Mouse (Mus musculus): ENCODE results near the gene Anxa6. TPM values are rescaled to one million over a fixed set of nuclear protein-coding genes. Genes with fewer than 3 reads are reported as not detected.

Anxa6 gene
- 422 and 428 TPM in 2 replicates for polyA plus RNA-seq (2015; fragmentation: Nextera tagmentation; extraction: Ambion mirVana)

- Histone ChIP-seq H3K4me2 (peak within 1 kb of the TSS; percentile 83), H3K36me3 (no peaks in the 10 kb centered on the region), H3K4me1 (peaks cover 39% of the 10 kb centered on the region), H3K9ac (peak within 1 kb of the TSS; percentile 60), H3K27me3 (no peaks in the 10 kb centered on the region), H3K27ac (peak within 1 kb of the TSS; percentile 98), H3K9me3 (no peaks in the 10 kb centered on the region), H3K4me3 (peak within 1 kb of the TSS; percentile 73)
- ATAC-seq (ENCODE audit: borderline replicate concordance, extremely low read depth, low FRiP score, low TSS enrichment), result peak; percentile 90
- WGBS, result under 1% methylated on average over 41 of the region's 41 CpGs
Observed at GRCm38 (mm10) chr11:55033040-55033660, at the start of gene Anxa6. Gene Anxa6, minus strand, starts transcription at chr11:55033445.

DNA sequence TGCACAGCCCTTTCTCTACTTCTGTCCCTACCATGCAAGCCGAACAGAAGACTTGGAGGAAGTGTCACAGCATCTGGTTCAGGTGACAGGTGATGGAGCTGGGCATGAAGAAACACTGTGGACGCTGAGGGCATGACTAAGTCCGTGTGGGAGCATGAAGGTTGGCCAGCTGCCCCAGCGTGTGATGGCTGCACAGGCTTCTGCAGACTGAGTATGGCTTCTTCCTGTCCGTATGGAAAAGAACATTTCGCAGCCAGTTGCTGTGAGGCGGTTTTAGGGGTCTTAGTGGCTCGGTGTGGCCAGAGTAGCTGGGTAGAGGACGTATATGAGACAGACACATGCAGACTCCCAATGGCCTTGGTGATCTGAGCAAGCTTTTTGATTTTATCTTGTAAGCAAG is 48.0 kb upstream of the Anxa6 start:
- H3K27ac ChIP-seq, result no peak overlapping the region
- no peaks in the 10 kb centered on the region for H3K9me3 ChIP-seq
- H3K36me3 ChIP-seq, result no peaks in the 10 kb centered on the region
- H3K27me3 ChIP-seq, result no peaks in the 10 kb centered on the region
- ATAC-seq (ENCODE audit: borderline replicate concordance, extremely low read depth, low FRiP score, low TSS enrichment), result no peak
- peaks cover 12% of the 10 kb centered on the region for H3K4me1 ChIP-seq
- H3K9ac ChIP-seq, result no peak overlapping the region
- 85% methylated on average over 9 of the region's 9 CpGs for WGBS
- no peak overlapping the region for H3K4me2 ChIP-seq
- no peak overlapping the region for H3K4me3 ChIP-seq

GRCm38 (mm10) chr11:55079180-55079579 is 45.9 kb upstream of the Anxa6 start:
- Histone ChIP-seq H3K4me3 (no peak overlapping the region), H3K4me2 (no peak overlapping the region), H3K27ac (no peak overlapping the region), H3K27me3 (no peaks in the 10 kb centered on the region), H3K9me3 (no peaks in the 10 kb centered on the region), H3K4me1 (peaks cover 16% of the 10 kb centered on the region), H3K9ac (no peak overlapping the region), H3K36me3 (no peaks in the 10 kb centered on the region)
- ATAC-seq (ENCODE audit: borderline replicate concordance, extremely low read depth, low FRiP score, low TSS enrichment), result no peak
- WGBS, result 81% methylated on average over 4 of the region's 4 CpGs

GRCm38 (mm10) chr11:55078502-55078901 is 45.3 kb upstream of the Anxa6 start:
- H3K27me3 ChIP-seq, result no peaks in the 10 kb centered on the region
- no peak overlapping the region for H3K9ac ChIP-seq
- no peak for ATAC-seq (ENCODE audit: borderline replicate concordance, extremely low read depth, low FRiP score, low TSS enrichment)
- no peak overlapping the region for H3K27ac ChIP-seq
- WGBS, result 58% methylated on average over 3 of the region's 3 CpGs
- H3K4me3 ChIP-seq, result no peak overlapping the region
- peak overlapping the region; percentile 92; the same call in 1 of the 2 replicates for H3K4me2 ChIP-seq
- H3K4me1 ChIP-seq, result peaks cover 19% of the 10 kb centered on the region
- H3K36me3 ChIP-seq, result no peaks in the 10 kb centered on the region
- H3K9me3 ChIP-seq, result no peaks in the 10 kb centered on the region

DNA sequence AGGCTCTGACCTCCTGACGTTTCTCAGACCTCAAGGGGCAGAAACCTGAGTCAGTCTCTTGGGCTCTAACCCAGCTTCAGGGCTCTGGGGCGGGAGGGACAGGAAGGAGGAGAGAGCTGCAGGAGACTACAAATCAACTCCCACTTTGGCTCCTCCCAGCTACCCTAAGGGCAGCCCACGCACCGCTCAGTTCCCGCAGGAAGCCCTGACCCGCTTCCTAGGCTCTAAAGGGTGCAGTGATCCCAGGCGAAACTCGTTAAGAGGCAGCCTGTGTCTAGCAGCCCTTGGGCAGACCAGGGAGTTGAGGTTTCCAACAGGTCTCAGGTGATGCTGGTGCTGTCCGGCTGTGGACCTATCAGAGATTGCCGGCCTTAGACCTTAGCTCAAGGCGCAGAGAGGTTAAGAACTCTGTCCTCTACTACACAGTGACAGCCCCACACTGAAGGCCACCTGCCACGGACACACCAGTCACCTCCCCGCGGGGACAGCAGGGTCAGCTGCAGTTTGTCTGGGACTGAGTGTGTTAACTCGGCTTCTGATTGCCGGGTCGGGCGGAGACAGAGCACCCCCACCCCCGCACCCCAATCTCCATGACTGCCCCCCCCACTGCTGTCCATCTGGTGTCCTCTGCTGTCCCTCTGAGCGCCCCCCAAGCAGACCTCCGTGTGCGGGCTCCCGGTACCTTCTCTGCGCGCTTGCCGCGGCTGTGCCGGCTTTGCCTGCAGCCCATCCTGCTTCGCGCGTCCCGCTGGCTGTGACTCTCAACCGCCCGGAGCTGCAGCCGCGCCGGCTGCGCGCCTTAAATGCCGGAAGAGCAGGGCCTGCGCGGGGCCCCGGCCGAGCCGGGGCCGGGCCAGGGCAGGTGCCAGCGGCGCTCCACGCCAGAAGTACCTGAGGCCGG is 44.3 kb upstream of the Anxa6 start, which contains the start of gene Ccdc69:
Gene Ccdc69 (minus strand): TSS at position 801 of the 901 bp plus-strand sequence.
- H3K4me1 ChIP-seq, result peaks cover 20% of the 10 kb centered on the region
- WGBS, result under 1% methylated on average over 50 of the region's 50 CpGs
- H3K4me3 ChIP-seq, result peak within 1 kb of the TSS; percentile 46
- H3K9me3 ChIP-seq, result no peaks in the 10 kb centered on the region
- H3K9ac ChIP-seq, result peak within 1 kb of the TSS; percentile 43
- no peak within 1 kb of the TSS for H3K27ac ChIP-seq
- no peaks in the 10 kb centered on the region for H3K27me3 ChIP-seq
- no peaks in the 10 kb centered on the region for H3K36me3 ChIP-seq
- H3K4me2 ChIP-seq, result peak within 1 kb of the TSS; percentile 92
- ATAC-seq (ENCODE audit: borderline replicate concordance, extremely low read depth, low FRiP score, low TSS enrichment), result peak; percentile 60; the same call in 1 of the 2 replicates

GRCm38 (mm10) chr11:55076234-55076633 is 43.0 kb upstream of the Anxa6 start:
- Histone ChIP-seq H3K4me2 (no peak overlapping the region), H3K9me3 (no peaks in the 10 kb centered on the region), H3K4me1 (peaks cover 20% of the 10 kb centered on the region), H3K4me3 (no peak overlapping the region), H3K27me3 (no peaks in the 10 kb centered on the region), H3K36me3 (no peaks in the 10 kb centered on the region), H3K27ac (no peak overlapping the region), H3K9ac (no peak overlapping the region)
- 84% methylated on average over 5 of the region's 5 CpGs for WGBS
- no peak for ATAC-seq (ENCODE audit: borderline replicate concordance, extremely low read depth, low FRiP score, low TSS enrichment)

DNA sequence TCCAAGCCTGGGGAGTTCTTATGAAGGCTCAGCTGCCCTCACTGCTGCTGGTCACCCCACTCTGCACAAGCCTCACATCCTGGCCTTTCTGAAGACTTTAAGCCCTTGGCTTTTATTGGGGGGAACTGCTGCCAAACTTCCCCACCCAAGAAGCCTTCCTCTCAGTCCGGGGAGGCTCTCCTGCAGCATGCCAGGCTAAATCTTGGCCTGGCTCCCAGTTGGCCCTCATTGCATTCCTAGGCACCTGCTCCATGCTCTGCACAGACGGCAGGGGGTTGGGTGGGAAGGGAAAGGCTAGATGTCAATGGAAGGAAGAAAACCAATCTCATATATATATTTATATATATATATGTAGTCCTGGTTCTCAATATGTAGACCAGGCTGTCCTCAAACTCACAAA is 42.4 kb upstream of the Anxa6 start:
- 0 out of 2 replicates have a peak, but pooled peaks have one; percentile 9 for ATAC-seq (ENCODE audit: borderline replicate concordance, extremely low read depth, low FRiP score, low TSS enrichment)
- H3K4me3 ChIP-seq, result no peak overlapping the region
- peaks cover 20% of the 10 kb centered on the region for H3K4me1 ChIP-seq
- no peaks in the 10 kb centered on the region for H3K9me3 ChIP-seq
- 26% methylated on average over 2 of the region's 2 CpGs for WGBS
- H3K9ac ChIP-seq, result no peak overlapping the region
- no peak overlapping the region for H3K4me2 ChIP-seq
- H3K36me3 ChIP-seq, result no peaks in the 10 kb centered on the region
- H3K27ac ChIP-seq, result no peak overlapping the region
- H3K27me3 ChIP-seq, result no peaks in the 10 kb centered on the region

DNA sequence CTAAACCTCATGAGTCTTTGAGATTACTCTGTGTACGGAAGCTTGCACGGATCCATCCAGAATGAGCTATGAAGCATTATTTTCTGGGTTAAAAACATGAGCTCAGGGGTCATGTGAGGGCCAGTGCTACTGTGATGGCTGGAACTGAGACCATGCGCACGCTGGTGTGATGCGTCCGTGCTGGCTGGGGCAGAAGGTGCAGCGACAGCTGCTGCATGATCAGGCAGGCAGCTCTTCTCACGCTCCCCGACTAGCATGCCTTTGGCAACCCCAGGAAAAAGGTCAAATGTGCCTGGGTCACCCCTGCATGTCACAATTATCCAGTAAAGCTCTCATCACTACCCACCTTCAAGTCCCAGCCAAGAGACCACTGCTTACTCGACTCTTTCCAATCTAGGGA is 39.9 kb upstream of the Anxa6 start:
- no peak for ATAC-seq (ENCODE audit: borderline replicate concordance, extremely low read depth, low FRiP score, low TSS enrichment)
- Histone ChIP-seq H3K9me3 (no peaks in the 10 kb centered on the region), H3K4me3 (no peak overlapping the region), H3K9ac (no peak overlapping the region), H3K4me2 (no peak overlapping the region), H3K4me1 (peaks cover 20% of the 10 kb centered on the region), H3K27ac (no peak overlapping the region), H3K27me3 (no peaks in the 10 kb centered on the region), H3K36me3 (no peaks in the 10 kb centered on the region)
- WGBS, result 46% methylated on average over 10 of the region's 10 CpGs

DNA sequence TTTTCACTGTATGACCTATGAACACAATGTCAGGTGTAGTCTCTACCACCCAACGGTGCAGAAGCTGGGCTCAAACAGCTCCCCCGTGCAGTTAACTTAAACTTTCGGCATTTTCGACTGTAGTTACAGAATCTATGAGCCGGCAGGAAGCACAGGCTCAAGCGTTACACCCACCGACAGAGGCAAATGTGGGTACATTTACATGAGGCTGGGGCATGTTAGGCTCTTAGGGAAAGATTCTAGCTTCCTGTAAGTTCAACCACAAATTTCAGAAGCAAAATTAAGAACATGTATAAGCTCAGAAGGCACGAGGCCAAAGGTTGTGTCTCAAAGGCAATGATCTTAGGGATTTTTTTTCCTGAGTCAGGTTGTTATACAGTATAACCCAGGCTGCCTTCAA is 39.2 kb upstream of the Anxa6 start:
- peaks cover 13% of the 10 kb centered on the region for H3K4me1 ChIP-seq
- H3K4me3 ChIP-seq, result no peak overlapping the region

DNA sequence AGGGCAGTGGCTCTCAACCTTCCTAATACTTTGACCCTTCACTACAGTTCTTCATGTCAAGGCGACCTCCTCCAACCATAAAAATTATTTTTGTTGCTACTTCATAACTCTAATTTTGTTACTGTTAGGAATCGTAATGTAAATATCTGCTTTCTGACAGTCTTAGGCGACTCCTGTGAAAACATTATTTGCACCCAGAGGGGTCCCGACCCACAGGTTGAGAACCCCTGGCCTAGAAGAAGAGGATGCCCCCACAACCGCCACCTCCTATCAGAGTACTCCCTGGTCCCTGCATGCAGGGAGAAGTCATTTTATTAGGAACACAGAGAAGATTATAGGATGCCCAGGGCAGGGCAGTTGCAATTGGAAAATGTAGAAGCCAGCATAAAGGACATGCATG is 38.1 kb upstream of the Anxa6 start:
- Histone ChIP-seq H3K27me3 (no peaks in the 10 kb centered on the region), H3K9me3 (no peaks in the 10 kb centered on the region), H3K9ac (no peak overlapping the region), H3K27ac (no peak overlapping the region), H3K36me3 (no peaks in the 10 kb centered on the region), H3K4me2 (no peak overlapping the region), H3K4me3 (no peak overlapping the region), H3K4me1 (peaks cover 8% of the 10 kb centered on the region; the same call in 1 of the 2 replicates)
- 74% methylated on average over 5 of the region's 5 CpGs for WGBS
- ATAC-seq (ENCODE audit: borderline replicate concordance, extremely low read depth, low FRiP score, low TSS enrichment), result no peak

More for the DNA sequence above, 39.2 kb upstream of the Anxa6 start:
- Histone ChIP-seq H3K9ac (no peak overlapping the region), H3K9me3 (no peaks in the 10 kb centered on the region), H3K36me3 (no peaks in the 10 kb centered on the region), H3K4me2 (no peak overlapping the region), H3K27ac (no peak overlapping the region), H3K27me3 (no peaks in the 10 kb centered on the region)
- 81% methylated on average over 8 of the region's 8 CpGs for WGBS
- no peak for ATAC-seq (ENCODE audit: borderline replicate concordance, extremely low read depth, low FRiP score, low TSS enrichment)

DNA sequence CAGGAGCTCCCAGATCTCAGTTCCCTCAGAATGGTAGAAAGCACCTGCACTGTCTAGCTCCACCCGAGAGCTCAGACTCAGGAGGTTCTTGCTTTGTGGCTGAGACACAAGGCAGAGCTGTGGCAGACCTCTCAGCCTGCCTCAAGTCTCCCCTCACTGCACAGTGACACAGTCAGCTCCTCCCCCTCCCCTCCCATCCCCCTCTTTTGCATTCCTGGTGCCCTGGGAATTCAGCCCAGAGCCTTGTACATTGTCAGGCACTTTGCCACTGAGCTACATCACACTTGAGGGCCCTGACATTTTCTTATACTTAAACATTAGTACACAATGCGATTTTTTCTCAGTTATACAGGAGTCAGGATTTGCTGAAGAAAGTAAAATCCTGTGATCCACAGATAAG is 35.8 kb upstream of the Anxa6 start:
- no peaks in the 10 kb centered on the region for H3K9me3 ChIP-seq
- no peak overlapping the region for H3K4me2 ChIP-seq
- peak; percentile 88 for ATAC-seq (ENCODE audit: borderline replicate concordance, extremely low read depth, low FRiP score, low TSS enrichment)
- no peaks in the 10 kb centered on the region for H3K36me3 ChIP-seq
- 33% methylated on average over 2 of the region's 2 CpGs for WGBS
- H3K27ac ChIP-seq, result no peak overlapping the region
- H3K27me3 ChIP-seq, result no peaks in the 10 kb centered on the region
- H3K4me3 ChIP-seq, result no peak overlapping the region
- 0 out of 2 replicates have a peak, but pooled peaks cover 4% of the 10 kb centered on the region for H3K4me1 ChIP-seq
- no peak overlapping the region for H3K9ac ChIP-seq

DNA sequence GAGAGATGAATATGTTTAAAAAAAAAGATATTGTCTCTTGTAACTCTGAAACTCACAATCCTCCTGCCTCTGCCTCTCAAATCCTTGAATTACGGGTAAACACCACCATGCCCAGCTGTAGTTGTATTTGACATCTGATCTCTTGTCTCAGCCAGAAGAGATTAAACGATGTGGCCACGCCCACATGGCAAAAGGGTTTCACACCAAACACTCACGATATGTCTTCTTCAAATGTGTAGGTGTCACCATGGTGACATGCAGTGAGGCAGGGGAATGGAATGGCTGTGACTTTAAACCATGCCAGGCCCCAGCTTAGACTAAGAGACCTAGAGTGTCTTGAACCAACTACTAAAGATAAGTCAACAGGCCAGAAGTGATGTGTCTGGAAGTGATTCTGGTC is 33.7 kb upstream of the Anxa6 start:
- WGBS, result 44% methylated on average over 4 of the region's 4 CpGs

More for the DNA sequence above, 33.7 kb upstream of the Anxa6 start:
- ATAC-seq (ENCODE audit: borderline replicate concordance, extremely low read depth, low FRiP score, low TSS enrichment), result no peak
- Histone ChIP-seq H3K4me2 (no peak overlapping the region), H3K36me3 (no peaks in the 10 kb centered on the region), H3K9me3 (no peaks in the 10 kb centered on the region), H3K9ac (no peak overlapping the region), H3K27me3 (no peaks in the 10 kb centered on the region), H3K4me3 (no peak overlapping the region), H3K4me1 (no peaks in the 10 kb centered on the region), H3K27ac (no peak overlapping the region)

Data from lung, embryonic 15.5 days (tissue).